ENCODE assay signal across 8 mouse cellular contexts in the genomic region with DNA sequence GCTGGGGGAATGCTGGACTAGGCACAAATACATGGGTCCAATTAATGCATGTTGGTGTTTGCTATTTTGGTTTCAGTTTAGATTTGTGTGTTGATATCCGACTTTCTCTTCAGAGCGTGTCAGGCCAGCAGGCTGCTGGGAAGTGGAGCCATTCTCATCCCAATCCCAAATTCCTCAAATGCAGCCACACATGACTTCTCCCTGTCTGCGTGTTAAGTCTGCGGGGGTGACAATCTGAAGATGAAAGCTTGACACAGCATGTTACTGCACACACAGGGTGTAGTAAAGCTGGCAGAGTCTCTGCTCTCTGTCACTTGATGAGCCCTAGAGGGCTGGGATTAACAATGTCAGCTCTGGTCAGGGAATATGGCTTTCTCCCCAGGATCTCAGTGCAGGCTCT. TPM values are rescaled to one million over a fixed set of nuclear protein-coding genes. Genes with fewer than 3 reads are reported as not detected.
A peak's percentile ranks its signal among the peaks of the same experiment; 100 is the strongest.
DNase-seq lines count a peak whose midpoint lies in the region; ATAC-seq and TF ChIP-seq lines count a peak whose summit lies in the region.
"Had no signal": no experiment of that assay in that cellular context is flagged by ENCODE, and none has a peak within 500 bp of the region (broad histone marks: within the 10 kb centered on the region; RNA-seq: fewer than 3 reads in every experiment).

No protein-coding gene starts in this region.

- TF ChIP-seq POLR2A in limb, embryonic 14.5 days (IDR thresholded peaks at IDR 0.05; ENCODE audit: borderline replicate concordance, extremely low read depth, insufficient read depth, insufficient read length): no peak

- H3K9me3 ChIP-seq in embryonic facial prominence, embryonic 13.5 days: no peaks in the 10 kb centered on the region
- no peaks in the 10 kb centered on the region for H3K9me3 ChIP-seq in forebrain, embryonic 13.5 days (replicated peaks)
- H3K9me3 ChIP-seq in limb, embryonic 14.5 days (ENCODE audit: control insufficient read depth, low read length): no peaks in the 10 kb centered on the region

- DNase-seq in kidney, postnatal 4 days: peak; percentile 29 to 58
- no peak for DNase-seq in kidney, postnatal 25 days
- DNase-seq in limb, embryonic 14.5 days (ENCODE audit: low spot score): no peak
- no peak for DNase-seq in cerebellum, adult 9-11 months
- DNase-seq in layer of hippocampus, postnatal 25 days (ENCODE audit: extremely low spot score in 1 of 2, low spot score in 1 of 2): no peak
- DNase-seq: heart, adult 18-20 months had no signal

- peaks cover 61% of the 10 kb centered on the region for H3K4me1 ChIP-seq in embryonic facial prominence, embryonic 13.5 days
- peaks cover 14% of the 10 kb centered on the region for H3K4me1 ChIP-seq in forebrain, embryonic 13.5 days
- peaks cover 27% of the 10 kb centered on the region for H3K4me1 ChIP-seq in limb, embryonic 14.5 days (ENCODE audit: control insufficient read depth, insufficient read depth, low read length)

- peak overlapping the region; percentile 36; the same call in 1 of the 2 replicates for H3K9ac ChIP-seq in embryonic facial prominence, embryonic 13.5 days
- H3K9ac ChIP-seq in forebrain, embryonic 13.5 days: no peak overlapping the region
- H3K9ac ChIP-seq in limb, embryonic 14.5 days (ENCODE audit: low read depth, low read length, severe bottlenecking): no peak overlapping the region

- H3K27me3 ChIP-seq in embryonic facial prominence, embryonic 13.5 days: no peaks in the 10 kb centered on the region
- no peaks in the 10 kb centered on the region for H3K27me3 ChIP-seq in forebrain, embryonic 13.5 days
- no peaks in the 10 kb centered on the region for H3K27me3 ChIP-seq in limb, embryonic 14.5 days (ENCODE audit: control insufficient read depth, insufficient read depth, low read length)

- WGBS in embryonic facial prominence, embryonic 13.5 days: 8% methylated on average over 4 of the region's 4 CpGs
- whole genome bisulfite sequencing in forebrain, embryonic 13.5 days: 8% methylated on average over 4 of the region's 4 CpGs
- WGBS in limb, embryonic 14.5 days: 16% methylated on average over 4 of the region's 4 CpGs

- no peaks in the 10 kb centered on the region for H3K36me3 ChIP-seq in embryonic facial prominence, embryonic 13.5 days
- H3K36me3 ChIP-seq in forebrain, embryonic 13.5 days (ENCODE audit: poor library complexity, severe bottlenecking): no peaks in the 10 kb centered on the region
- no peaks in the 10 kb centered on the region for H3K36me3 ChIP-seq in limb, embryonic 14.5 days (ENCODE audit: control insufficient read depth, insufficient read depth, low read length)

- H3K27ac ChIP-seq in embryonic facial prominence, embryonic 13.5 days: peak overlapping the region; percentile 95
- H3K27ac ChIP-seq in forebrain, embryonic 13.5 days: no peak overlapping the region
- peak overlapping the region; percentile 40 for H3K27ac ChIP-seq in limb, embryonic 14.5 days (replicated peaks; ENCODE audit: low read depth, low read length)

- peak overlapping the region; percentile 41 for H3K4me2 ChIP-seq in embryonic facial prominence, embryonic 13.5 days
- H3K4me2 ChIP-seq in forebrain, embryonic 13.5 days: peak overlapping the region; percentile 49
- H3K4me2 ChIP-seq in limb, embryonic 14.5 days (replicated peaks; ENCODE audit: low read depth, low read length, severe bottlenecking): no peak overlapping the region

- ATAC-seq in embryonic facial prominence, embryonic 13.5 days (ENCODE audit: insufficient number of reproducible peaks, insufficient read depth, low FRiP score, low TSS enrichment, low read depth): peak; percentile 39; the same call in 1 of the 2 replicates
- ATAC-seq in forebrain, embryonic 13.5 days: peak; percentile 66
- ATAC-seq in limb, embryonic 14.5 days (ENCODE audit: low FRiP score, low read depth): peak; percentile 20; the same call in 1 of the 2 replicates

- peak overlapping the region; percentile 12; the same call in 1 of the 2 replicates for H3K4me3 ChIP-seq in embryonic facial prominence, embryonic 13.5 days
- no peak overlapping the region for H3K4me3 ChIP-seq in forebrain, embryonic 13.5 days
- H3K4me3 ChIP-seq in limb, embryonic 14.5 days (replicated peaks; ENCODE audit: low read length): no peak overlapping the region

RNA-seq across cellular contexts. Expression of a gene that starts 20.0 kb away (rescaled TPM):
- polyA plus RNA-seq in embryonic facial prominence, embryonic 13.5 days (2015; fragmentation: Nextera tagmentation; extraction: Ambion mirVana): 148 and 177 TPM in 2 replicates
- polyA plus RNA-seq in forebrain, embryonic 13.5 days (2015; fragmentation: Nextera tagmentation; extraction: Ambion mirVana): 23.0 TPM in 2 replicates
- 111 and 146 TPM in 2 replicates for polyA plus RNA-seq in limb, embryonic 14.5 days (2012; rRNA removed)
- polyA plus RNA-seq in limb, embryonic 14.5 days (2014; fragmentation: Nextera tagmentation; extraction: Ambion mirVana): 102 and 116 TPM in 2 replicates
- total RNA-seq in layer of hippocampus, postnatal 25 days (2021): 10 to 100 TPM; 64.9 to 77.2 TPM

Comparison
In these comparisons a context has a peak if more than half of its experiments do, and no peak if none do; other contexts are left out.
1. DNase-seq: peak in kidney, postnatal 4 days (2 of 2); none in kidney, postnatal 25 days (0 of 2), limb, embryonic 14.5 days (single experiment), cerebellum, adult 9-11 months (single experiment) and layer of hippocampus, postnatal 25 days (0 of 2).
2. Peak in every context shown above with its lines, with median percentiles within 50 percentile points of each other: ATAC-seq.